Mouse (Mus musculus) layer of hippocampus, postnatal 36 days (tissue): Measurements from ENCODE around the gene Vstm2b. TPM values are rescaled to one million over a fixed set of nuclear protein-coding genes. Genes with fewer than 3 reads are reported as not detected.

ENCODE experiments used
- DNase-seq, 2 experiments: peaks; one replicate each; pipeline ENCODE4 v3.0.0; 2022
- total RNA-seq, 2 experiments: library from RNA; stranded (reverse); gene quantifications; 2 replicates each; pipeline ENCODE4 v1.2.3; 2021

Gene Vstm2b
- 10 to 100 TPM; 65.4 to 74.6 TPM for total RNA-seq

GRCm38 (mm10) chr7:40898096-40898710 is at the start of gene Vstm2b:
TSS of gene Vstm2b (plus strand) at chr7:40898328.
- peak in 1 of 2 experiments; percentile 24 for DNase-seq

DNA sequence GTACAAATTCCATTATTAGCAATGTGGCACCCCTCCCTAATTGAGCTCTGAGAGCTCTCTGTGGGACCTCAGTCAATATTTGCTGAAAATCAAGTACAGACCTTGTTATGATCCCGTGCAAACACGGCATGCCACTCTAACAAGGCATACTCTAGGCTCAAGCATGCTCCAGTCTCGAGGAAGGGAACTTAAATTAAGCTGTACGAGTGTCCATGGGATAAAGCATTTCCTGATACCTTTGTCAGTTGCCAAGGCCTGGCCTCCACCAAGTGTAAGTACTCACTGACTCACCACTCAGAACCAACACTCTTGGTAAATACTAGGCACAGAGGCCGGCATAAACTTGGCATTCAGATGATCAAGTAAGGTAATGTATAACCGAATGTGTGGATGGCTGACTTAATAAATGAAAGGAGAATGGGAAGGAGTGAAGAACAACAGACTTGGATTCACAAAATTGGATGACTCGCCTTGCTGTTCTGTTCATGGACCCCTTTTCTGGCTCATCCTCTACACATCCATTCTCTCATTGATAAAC is 42.0 kb upstream of the Vstm2b start:
- DNase-seq = no peak

- DNase-seq = no peak
Measured at GRCm38 (mm10) chr7:40873380-40873990, 24.6 kb upstream of the Vstm2b start.

GRCm38 (mm10) chr7:40884855-40885489 is 13.2 kb upstream of the Vstm2b start:
- peak in 1 of 2 experiments; percentile 42 for DNase-seq

DNA sequence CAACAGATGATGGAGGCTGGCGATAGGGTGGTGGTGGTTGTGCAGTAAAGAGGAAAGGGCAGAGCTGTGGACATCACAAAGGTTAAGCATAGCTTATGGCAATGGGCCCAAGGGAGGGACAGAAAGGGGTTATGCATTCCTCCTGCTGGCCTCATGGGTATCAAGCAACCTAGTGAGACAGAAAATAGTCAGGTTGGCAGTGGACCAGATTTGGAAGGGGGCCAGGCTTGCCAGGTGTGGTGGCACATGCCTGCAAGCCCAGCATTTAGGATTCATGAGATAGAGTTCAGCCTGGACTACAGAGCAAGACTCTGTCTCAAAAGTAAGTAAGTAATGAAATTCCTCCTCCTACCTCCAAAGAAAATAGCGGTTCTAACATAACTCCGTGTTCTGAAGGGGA is 9.8 kb upstream of the Vstm2b start:
- DNase-seq = no peak

GRCm38 (mm10) chr7:40896964-40897363 is 1.2 kb upstream of the Vstm2b start:
- no peak for DNase-seq

GRCm38 (mm10) chr7:40898711-40899375 is 715 bp downstream of the Vstm2b start:
- peak; percentile 67 to 72 for DNase-seq

DNA sequence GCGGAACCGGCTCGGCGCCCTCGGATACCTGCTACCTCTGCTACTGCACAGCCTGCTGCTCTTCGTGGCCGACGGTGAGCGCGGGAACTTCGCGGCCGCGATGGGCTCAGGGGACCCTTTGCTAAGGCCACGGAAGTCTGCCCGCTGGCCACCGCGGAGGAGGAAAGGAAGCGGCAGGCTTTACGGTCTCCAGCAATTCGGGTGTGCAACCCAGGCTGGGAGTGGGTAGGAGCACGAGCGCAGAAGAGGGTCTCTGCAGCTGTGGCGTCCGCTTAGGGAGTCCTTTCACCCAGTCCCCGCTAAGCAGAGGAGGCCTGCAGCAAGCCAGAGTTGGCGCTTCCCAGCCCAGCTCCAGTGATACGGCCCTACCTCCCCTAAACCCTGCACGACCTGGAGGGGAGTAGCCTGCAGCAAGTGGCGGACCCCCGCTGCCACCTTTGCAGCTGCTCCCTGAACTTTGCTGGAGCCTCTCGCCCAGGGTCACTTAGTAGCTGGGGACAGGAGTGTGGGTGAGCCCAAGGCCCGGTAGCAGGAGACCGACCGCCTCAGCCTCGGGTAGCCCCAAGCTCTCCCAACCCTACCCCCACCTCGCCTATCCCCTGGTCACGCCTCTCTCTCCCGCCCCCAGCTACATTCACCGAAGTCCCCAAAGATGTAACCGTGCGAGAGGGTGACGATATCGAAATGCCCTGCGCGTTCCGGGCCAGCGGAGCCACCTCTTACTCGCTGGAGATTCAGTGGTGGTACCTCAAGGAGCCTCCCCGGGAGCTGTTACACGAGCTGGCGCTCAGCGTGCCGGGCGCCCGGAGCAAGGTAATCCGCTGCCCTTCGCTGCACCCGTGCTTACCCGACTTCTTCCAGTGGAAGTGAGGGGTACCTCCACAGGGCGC is 1.5 kb downstream of the Vstm2b start:
- peak; percentile 50 to 51 for DNase-seq

GRCm38 (mm10) chr7:40901201-40901600 is 3.1 kb downstream of the Vstm2b start:
- DNase-seq = peak; percentile 87 to 88

DNA sequence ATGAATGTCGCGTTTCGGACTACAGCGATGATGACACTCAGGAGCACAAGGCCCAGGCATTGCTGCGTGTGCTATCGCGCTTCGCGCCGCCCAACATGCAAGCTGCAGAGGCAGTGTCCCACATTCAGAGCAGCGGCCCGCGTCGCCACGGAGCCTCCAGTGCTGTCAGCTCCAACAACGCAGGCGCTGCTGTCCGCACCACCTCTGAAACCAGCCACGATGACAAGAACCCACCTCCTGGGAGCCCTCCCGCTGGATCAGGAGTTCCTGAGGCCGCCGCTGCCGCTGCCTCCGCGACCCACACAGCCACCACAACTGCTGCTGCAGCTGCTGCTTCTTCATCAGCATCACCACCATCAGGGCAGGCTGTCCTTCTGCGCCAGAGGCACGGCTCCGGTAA is 4.4 kb downstream of the Vstm2b start:
- peak; percentile 29 to 32 for DNase-seq

DNA sequence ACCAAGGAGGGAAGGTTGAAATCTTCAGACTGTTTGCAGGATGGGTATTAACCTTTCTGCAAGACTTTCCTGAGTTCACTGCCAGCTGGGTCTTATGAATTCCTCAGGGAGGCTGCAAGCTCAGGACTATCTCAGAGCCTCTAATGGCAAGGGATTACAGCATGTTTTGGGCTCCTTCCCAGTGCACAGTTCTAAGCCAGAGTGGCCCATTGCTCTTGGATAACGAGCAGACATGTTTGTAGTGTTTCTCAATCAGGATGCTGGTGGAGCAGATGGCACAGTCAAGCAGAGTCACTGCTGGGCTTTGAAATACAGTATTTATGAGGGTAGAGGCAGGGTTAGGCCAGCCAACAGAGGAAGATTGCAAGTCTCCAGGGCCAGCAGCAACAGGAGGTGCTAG is 8.4 kb downstream of the Vstm2b start:
- peak; percentile 23 to 42 for DNase-seq

GRCm38 (mm10) chr7:40916761-40917160 is 18.6 kb downstream of the Vstm2b start:
- no peak for DNase-seq

- DNase-seq = no peak
Measured at GRCm38 (mm10) chr7:40920118-40920517, 22.0 kb downstream of the Vstm2b start.

GRCm38 (mm10) chr7:40921281-40921680 is 23.2 kb downstream of the Vstm2b start:
- no peak for DNase-seq

DNA sequence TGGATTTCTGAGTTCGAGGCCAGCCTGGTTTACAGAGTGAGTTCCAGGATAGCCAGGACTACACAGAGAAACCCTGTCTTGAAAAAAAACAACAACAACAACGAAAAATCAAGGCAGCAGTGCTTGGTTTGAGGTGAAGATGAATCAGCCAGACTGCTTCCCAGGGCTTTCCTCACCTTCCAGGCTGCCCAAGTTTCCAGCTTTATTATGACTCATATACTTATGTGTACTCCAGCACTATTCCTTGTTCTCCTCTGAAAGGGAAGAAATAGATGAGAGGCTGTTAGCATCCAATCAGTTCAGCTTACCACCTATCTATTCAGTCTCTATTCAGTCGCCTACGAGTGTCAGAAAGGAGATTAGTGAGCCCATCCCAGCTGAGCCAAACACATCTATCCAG is 24.7 kb downstream of the Vstm2b start:
- DNase-seq = no peak

GRCm38 (mm10) chr7:40928391-40928790 is 30.3 kb downstream of the Vstm2b start:
- DNase-seq = no peak

DNA sequence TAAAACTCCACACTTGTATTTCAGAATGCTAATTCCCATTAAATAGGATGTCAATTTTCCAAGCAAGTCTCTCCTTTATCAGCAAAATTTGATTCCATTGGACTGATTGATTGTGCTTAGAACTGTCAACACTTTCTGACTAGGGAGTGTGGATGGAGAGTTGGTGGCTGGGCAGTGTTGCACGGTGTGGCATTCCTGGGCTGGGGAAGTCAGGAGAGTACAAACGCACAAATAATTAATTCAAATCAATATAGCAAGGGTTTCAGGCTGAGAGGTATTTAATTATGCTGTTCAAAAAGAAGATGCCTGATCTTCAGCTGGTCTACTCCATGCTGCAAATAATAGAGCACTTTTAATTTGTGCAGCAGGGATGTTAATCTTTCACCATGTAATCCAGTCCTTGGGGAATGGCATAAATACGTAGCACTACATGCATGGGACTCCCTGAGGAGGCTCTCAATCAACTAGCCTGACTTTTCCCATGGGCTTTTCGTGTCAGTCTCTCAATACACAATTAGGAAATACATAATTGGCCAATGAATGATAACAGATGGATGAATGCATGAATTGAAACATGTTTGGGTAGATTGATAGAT is 38.6 kb downstream of the Vstm2b start:
- no peak for DNase-seq

DNA sequence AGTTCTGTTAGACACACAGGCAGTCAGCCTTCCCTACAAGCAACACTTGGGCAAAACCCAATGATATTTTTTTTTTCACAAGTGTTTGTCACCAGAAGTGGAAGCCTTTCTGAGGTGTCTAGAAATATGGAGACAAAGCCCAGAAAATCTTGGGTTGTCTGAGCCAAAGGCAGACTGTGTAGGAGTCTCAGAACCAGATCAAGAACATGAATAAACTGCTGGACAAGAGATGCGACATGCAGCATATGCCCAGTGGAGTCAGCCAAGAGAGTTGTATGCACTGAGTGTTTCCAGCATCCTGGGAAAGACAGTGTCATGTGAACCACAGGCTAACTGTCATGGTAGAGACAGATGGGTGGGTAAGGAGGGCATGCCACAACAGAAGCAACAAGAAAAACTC is 41.2 kb downstream of the Vstm2b start:
- DNase-seq = no peak

- DNase-seq = peak in 1 of 2 experiments; percentile 6
Measured at GRCm38 (mm10) chr7:40942233-40942935, 44.3 kb downstream of the Vstm2b start.
